ENCODE assay signal across 20 mouse cellular contexts in the genomic region with DNA sequence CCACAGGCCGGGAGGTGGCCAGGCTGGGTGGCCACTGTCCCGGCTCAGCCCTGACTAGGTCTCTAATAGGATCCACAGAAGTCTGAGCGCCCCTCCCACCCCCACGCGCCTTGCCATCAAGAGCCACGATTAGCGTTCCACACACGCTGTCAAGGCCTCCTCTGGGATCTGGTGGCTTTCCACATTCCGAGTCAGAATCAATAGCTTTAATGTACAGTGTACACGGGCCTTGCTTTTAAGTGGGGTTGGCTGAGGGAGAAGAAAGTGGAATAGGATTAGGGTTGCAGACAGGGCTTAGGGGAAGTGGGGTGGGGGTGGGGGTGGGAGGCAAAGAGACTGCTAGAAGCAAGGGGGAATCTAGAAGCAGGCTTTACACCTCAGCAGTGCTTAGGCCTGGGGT. TPM values are rescaled to one million over a fixed set of nuclear protein-coding genes. Genes with fewer than 3 reads are reported as not detected.
DNase-seq lines count a peak whose midpoint lies in the region; ATAC-seq and TF ChIP-seq lines count a peak whose summit lies in the region.
"Had no signal": no experiment of that assay in that cellular context is flagged by ENCODE, and none has a peak within 500 bp of the region (broad histone marks: within the 10 kb centered on the region; RNA-seq: fewer than 3 reads in every experiment).

No protein-coding gene starts in this region.

- no peak for TF ChIP-seq POLR2A in brain, embryonic 14.5 days (IDR thresholded peaks at IDR 0.05; ENCODE audit: borderline replicate concordance, extremely low read depth, insufficient read depth, insufficient read length, poor library complexity, severe bottlenecking)

- no peak overlapping the region for H3K4me2 ChIP-seq in midbrain, embryonic 13.5 days (replicated peaks)
- no peak overlapping the region for H3K4me2 ChIP-seq in midbrain, postnatal 0 days (ENCODE audit: low read depth, low read length, poor library complexity, severe bottlenecking)
- no peak overlapping the region for H3K4me2 ChIP-seq in midbrain, embryonic 15.5 days
- H3K4me2 ChIP-seq in midbrain, embryonic 11.5 days: no peak overlapping the region
- H3K4me2 ChIP-seq: embryonic facial prominence, embryonic 12.5 days; forebrain, embryonic 13.5 days; forebrain, embryonic 15.5 days had no signal

- H3K4me3 ChIP-seq in midbrain, embryonic 13.5 days (replicated peaks): no peak overlapping the region
- H3K4me3 ChIP-seq in midbrain, postnatal 0 days (ENCODE audit: low read depth, low read length): no peak overlapping the region
- no peak overlapping the region for H3K4me3 ChIP-seq in midbrain, embryonic 15.5 days
- H3K4me3 ChIP-seq in midbrain, embryonic 11.5 days (ENCODE audit: low read depth, low read length): no peak overlapping the region
- H3K4me3 ChIP-seq: embryonic facial prominence, embryonic 10.5 days; embryonic facial prominence, embryonic 12.5 days; forebrain, embryonic 13.5 days; forebrain, embryonic 15.5 days had no signal

- no peaks in the 10 kb centered on the region for H3K27me3 ChIP-seq in midbrain, embryonic 13.5 days
- H3K27me3 ChIP-seq in midbrain, postnatal 0 days (ENCODE audit: insufficient read depth, low read length): no peaks in the 10 kb centered on the region
- H3K27me3 ChIP-seq in midbrain, embryonic 15.5 days (replicated peaks): no peaks in the 10 kb centered on the region
- no peaks in the 10 kb centered on the region for H3K27me3 ChIP-seq in midbrain, embryonic 11.5 days (ENCODE audit: control insufficient read depth, insufficient read depth, low read length)
- H3K27me3 ChIP-seq: embryonic facial prominence, embryonic 12.5 days; forebrain, embryonic 13.5 days; forebrain, embryonic 15.5 days had no signal

- H3K36me3 ChIP-seq in midbrain, embryonic 13.5 days: no peaks in the 10 kb centered on the region
- H3K36me3 ChIP-seq in midbrain, postnatal 0 days (ENCODE audit: insufficient read depth, low read length): no peaks in the 10 kb centered on the region
- H3K36me3 ChIP-seq in midbrain, embryonic 15.5 days (replicated peaks): no peaks in the 10 kb centered on the region
- no peaks in the 10 kb centered on the region for H3K36me3 ChIP-seq in midbrain, embryonic 11.5 days (ENCODE audit: control insufficient read depth, insufficient read depth, low read length)
- H3K36me3 ChIP-seq: embryonic facial prominence, embryonic 10.5 days; embryonic facial prominence, embryonic 12.5 days; forebrain, embryonic 15.5 days had no signal

- H3K4me1 ChIP-seq in midbrain, embryonic 13.5 days (replicated peaks): peaks cover 6% of the 10 kb centered on the region; the same call in 1 of the 2 replicates
- H3K4me1 ChIP-seq in midbrain, postnatal 0 days (ENCODE audit: insufficient read depth, low read length): no peaks in the 10 kb centered on the region
- peaks cover 6% of the 10 kb centered on the region; the same call in 1 of the 2 replicates for H3K4me1 ChIP-seq in midbrain, embryonic 15.5 days
- H3K4me1 ChIP-seq in midbrain, embryonic 11.5 days (ENCODE audit: control insufficient read depth, insufficient read depth, low read length): no peaks in the 10 kb centered on the region
- H3K4me1 ChIP-seq: embryonic facial prominence, embryonic 10.5 days; embryonic facial prominence, embryonic 12.5 days had no signal

- H3K9ac ChIP-seq in midbrain, embryonic 13.5 days (replicated peaks): no peak overlapping the region
- H3K9ac ChIP-seq in midbrain, postnatal 0 days (replicated peaks; ENCODE audit: low read length, poor library complexity, severe bottlenecking): no peak overlapping the region
- H3K9ac ChIP-seq in midbrain, embryonic 15.5 days: no peak overlapping the region
- no peak overlapping the region for H3K9ac ChIP-seq in midbrain, embryonic 11.5 days (ENCODE audit: low read length)
- H3K9ac ChIP-seq: embryonic facial prominence, embryonic 12.5 days; forebrain, embryonic 13.5 days; forebrain, embryonic 15.5 days had no signal

- no peak for DNase-seq in midbrain, postnatal 0 days (ENCODE audit: low spot score)
- DNase-seq in midbrain, embryonic 11.5 days (ENCODE audit: low spot score, missing footprints): no peak
- DNase-seq in brain, embryonic 14.5 days (ENCODE audit: low read depth): peak; percentile 50
- no peak for DNase-seq in layer of hippocampus, adult 11-12 months (ENCODE audit: low spot score)
- DNase-seq: adrenal gland, adult 2 months; adrenal gland, postnatal 10 days; adrenal gland, postnatal 25 days; cerebellum, adult 11-12 months; cerebellum, adult 2 months; cerebellum, adult 9-10 months; cerebellum, postnatal 10 days; cerebellum, postnatal 25 days had no signal

- no peak for TF ChIP-seq CTCF in midbrain, postnatal 0 days (IDR thresholded peaks at IDR 0.05)
- no peak for TF ChIP-seq CTCF in brain, embryonic 14.5 days (IDR thresholded peaks at IDR 0.05; ENCODE audit: borderline replicate concordance, extremely low read depth, insufficient read depth, insufficient read length)

- 0 out of 2 replicates have a peak, but pooled peaks cover 2% of the 10 kb centered on the region for H3K9me3 ChIP-seq in midbrain, embryonic 13.5 days
- no peaks in the 10 kb centered on the region for H3K9me3 ChIP-seq in midbrain, postnatal 0 days (ENCODE audit: low read length)
- H3K9me3 ChIP-seq in midbrain, embryonic 15.5 days: no peaks in the 10 kb centered on the region
- no peaks in the 10 kb centered on the region for H3K9me3 ChIP-seq in midbrain, embryonic 11.5 days (ENCODE audit: control insufficient read depth, low read length)
- H3K9me3 ChIP-seq: embryonic facial prominence, embryonic 10.5 days; embryonic facial prominence, embryonic 12.5 days; forebrain, embryonic 13.5 days; forebrain, embryonic 15.5 days had no signal

- ATAC-seq in midbrain, embryonic 13.5 days: peak; percentile 53; the same call in 1 of the 2 replicates
- no peak for ATAC-seq in midbrain, postnatal 0 days (ENCODE audit: low FRiP score)
- 0 out of 2 replicates have a peak, but pooled peaks have one; percentile 33 for ATAC-seq in midbrain, embryonic 15.5 days (replicated peaks)
- ATAC-seq in midbrain, embryonic 11.5 days (ENCODE audit: low FRiP score): no peak
- ATAC-seq: forebrain, embryonic 13.5 days; forebrain, embryonic 15.5 days had no signal

- 0 out of 2 replicates have a peak overlapping the region, but pooled peaks have one; percentile 14 for H3K27ac ChIP-seq in midbrain, embryonic 13.5 days
- no peak overlapping the region for H3K27ac ChIP-seq in midbrain, postnatal 0 days (ENCODE audit: low read depth, low read length)
- H3K27ac ChIP-seq in midbrain, embryonic 15.5 days: no peak overlapping the region
- H3K27ac ChIP-seq in midbrain, embryonic 11.5 days (ENCODE audit: low read depth, low read length): no peak overlapping the region
- H3K27ac ChIP-seq: embryonic facial prominence, embryonic 10.5 days; embryonic facial prominence, embryonic 12.5 days; forebrain, embryonic 13.5 days; forebrain, embryonic 15.5 days had no signal

- 72% methylated on average over 10 of the region's 10 CpGs for WGBS in midbrain, embryonic 13.5 days
- 55% methylated on average over 10 of the region's 10 CpGs for WGBS in midbrain, postnatal 0 days
- WGBS in midbrain, embryonic 15.5 days: 52% methylated on average over 10 of the region's 10 CpGs
- WGBS in midbrain, embryonic 11.5 days: 77% methylated on average over 10 of the region's 10 CpGs

RNA-seq across cellular contexts. Expression of a gene that starts 12.8 kb away (rescaled TPM):
- 3.0 and 3.5 TPM in 2 replicates for polyA plus RNA-seq in midbrain, embryonic 13.5 days (2015; fragmentation: Nextera tagmentation; extraction: Ambion mirVana)
- 22.7 and 29.1 TPM in 2 replicates for total RNA-seq in midbrain, postnatal 0 days (2014; rRNA removed)
- 5.2 and 6.1 TPM in 2 replicates for polyA plus RNA-seq in midbrain, postnatal 0 days (2015; fragmentation: Nextera tagmentation; extraction: Ambion mirVana)
- 6.2 and 6.8 TPM in 2 replicates for polyA plus RNA-seq in midbrain, embryonic 15.5 days (2015; fragmentation: Nextera tagmentation; extraction: Ambion mirVana)
- polyA plus RNA-seq in midbrain, embryonic 11.5 days (2014; fragmentation: Nextera tagmentation; extraction: Ambion mirVana): 1.5 and 1.6 TPM in 2 replicates
- polyA plus RNA-seq in brain, embryonic 14.5 days (2012; rRNA removed): 20.9 and 32.0 TPM in 2 replicates
- total RNA-seq: MEL had no signal
- polyA plus RNA-seq: C2C12 had no signal

Comparison
In these comparisons a context has a peak if more than half of its experiments do, and no peak if none do; other contexts are left out.
1. ATAC-seq: peak in midbrain, embryonic 13.5 days (single experiment) and midbrain, embryonic 15.5 days (single experiment); none in midbrain, postnatal 0 days (single experiment) and midbrain, embryonic 11.5 days (single experiment).